Mouse (Mus musculus) gastrocnemius, postnatal 25 days (tissue): ENCODE measurements at regions not wholly inside any gene's neighbourhood (a gene's known extent, or its start where the extent isn't known, plus 50 kb on each side); places are given as distances from the start of the nearest gene placed in this dataset.
A peak's percentile ranks its signal among the peaks of the same experiment; 100 is the strongest.

Source experiments
- DNase-seq: peaks from one replicate; pipeline ENCODE4 v3.0.0; 2022

- DNase-seq: no peak
Observed at GRCm38 (mm10) chr3:121902246-121902645, 50.1 kb upstream of the Arhgap29 start.

GRCm38 (mm10) chr3:121900429-121900844, 51.9 kb upstream of the Arhgap29 start:
- no peak for DNase-seq

GRCm38 (mm10) chr3:121897821-121898574, 54.3 kb upstream of the Arhgap29 start:
- no peak for DNase-seq

- no peak for DNase-seq
Observed at GRCm38 (mm10) chr3:121893606-121894005, 58.7 kb upstream of the Arhgap29 start.

GRCm38 (mm10) chr3:121892675-121893074, 59.7 kb upstream of the Arhgap29 start:
- DNase-seq: no peak

- no peak for DNase-seq
Observed at GRCm38 (mm10) chr3:121891338-121891737, 61.0 kb upstream of the Arhgap29 start.

GRCm38 (mm10) chr3:121890563-121890962, 61.8 kb upstream of the Arhgap29 start:
- DNase-seq: no peak

GRCm38 (mm10) chr3:121886870-121887605, 65.3 kb upstream of the Arhgap29 start:
- DNase-seq: no peak

- no peak for DNase-seq
Observed at GRCm38 (mm10) chr3:121886309-121886708, 66.0 kb upstream of the Arhgap29 start.

- no peak for DNase-seq
Observed at GRCm38 (mm10) chr3:121885265-121886178, 66.8 kb upstream of the Arhgap29 start.

GRCm38 (mm10) chr3:121884328-121885248, 67.8 kb upstream of the Arhgap29 start:
- DNase-seq: peak; percentile 67

GRCm38 (mm10) chr3:121880355-121880754, 65.3 kb upstream of the Abcd3 start:
- no peak for DNase-seq

- DNase-seq: no peak
Observed at GRCm38 (mm10) chr3:121875072-121875471, 60.0 kb upstream of the Abcd3 start.

- DNase-seq: no peak
Observed at GRCm38 (mm10) chr3:121874576-121874975, 59.5 kb upstream of the Abcd3 start.

- DNase-seq: no peak
Observed at GRCm38 (mm10) chr3:121873572-121873971, 58.5 kb upstream of the Abcd3 start.

GRCm38 (mm10) chr3:121872685-121873084, 57.6 kb upstream of the Abcd3 start:
- DNase-seq: no peak

- no peak for DNase-seq
Observed at GRCm38 (mm10) chr3:121871795-121872194, 56.7 kb upstream of the Abcd3 start.

- DNase-seq: no peak
Observed at GRCm38 (mm10) chr3:121870726-121871125, 55.6 kb upstream of the Abcd3 start.

- no peak for DNase-seq
Observed at GRCm38 (mm10) chr3:121869694-121870093, 54.6 kb upstream of the Abcd3 start.

GRCm38 (mm10) chr3:121867301-121867700, 52.2 kb upstream of the Abcd3 start:
- no peak for DNase-seq

GRCm38 (mm10) chr3:121864734-121865445, 49.8 kb upstream of the Abcd3 start:
- DNase-seq: no peak
